Mouse (Mus musculus): Measurements from ENCODE around the gene Hivep3. TPM values are rescaled to one million over a fixed set of nuclear protein-coding genes. Genes with fewer than 3 reads are reported as not detected.

Hivep3 gene
- polyA plus RNA-seq, 2 experiments: 3.8 to 5.1 TPM

- no peak overlapping the region for H3K9ac ChIP-seq (ENCODE audit: low read depth, low read length, severe bottlenecking)
- no peak overlapping the region for H3K27ac ChIP-seq (replicated peaks; ENCODE audit: low read depth, low read length)
- no peaks in the 10 kb centered on the region for H3K27me3 ChIP-seq (ENCODE audit: control insufficient read depth, insufficient read depth, low read length)
- H3K4me1 ChIP-seq (ENCODE audit: control insufficient read depth, insufficient read depth, low read length): no peaks in the 10 kb centered on the region
- no peak for TF ChIP-seq POLR2A (IDR thresholded peaks at IDR 0.05; ENCODE audit: borderline replicate concordance, extremely low read depth, insufficient read depth, insufficient read length)
- H3K36me3 ChIP-seq (ENCODE audit: control insufficient read depth, insufficient read depth, low read length): no peaks in the 10 kb centered on the region
- H3K4me2 ChIP-seq (replicated peaks; ENCODE audit: low read depth, low read length, severe bottlenecking): no peak overlapping the region
- WGBS: 77% methylated on average over 6 of the region's 6 CpGs
- DNase-seq (ENCODE audit: low spot score) (no peak), ATAC-seq (ENCODE audit: low FRiP score, low read depth) (no peak)
- no peak overlapping the region for H3K4me3 ChIP-seq (replicated peaks; ENCODE audit: low read length)
- no peaks in the 10 kb centered on the region for H3K9me3 ChIP-seq (ENCODE audit: control insufficient read depth, low read length)
Measured at GRCm38 (mm10) chr4:120134223-120134622, 400.6 kb downstream of the Hivep3 start.

- no peaks in the 10 kb centered on the region for H3K36me3 ChIP-seq (ENCODE audit: control insufficient read depth, insufficient read depth, low read length)
- H3K9me3 ChIP-seq (ENCODE audit: control insufficient read depth, low read length): no peaks in the 10 kb centered on the region
- TF ChIP-seq POLR2A (IDR thresholded peaks at IDR 0.05; ENCODE audit: borderline replicate concordance, extremely low read depth, insufficient read depth, insufficient read length): no peak
- H3K27me3 ChIP-seq (ENCODE audit: control insufficient read depth, insufficient read depth, low read length): no peaks in the 10 kb centered on the region
- no peak overlapping the region for H3K9ac ChIP-seq (ENCODE audit: low read depth, low read length, severe bottlenecking)
- no peaks in the 10 kb centered on the region for H3K4me1 ChIP-seq (ENCODE audit: control insufficient read depth, insufficient read depth, low read length)
- WGBS: 94% methylated on average over 1 of the region's 1 CpGs
- H3K4me3 ChIP-seq (replicated peaks; ENCODE audit: low read length): no peak overlapping the region
- DNase-seq (ENCODE audit: low spot score) (no peak), ATAC-seq (ENCODE audit: low FRiP score, low read depth) (no peak)
- H3K27ac ChIP-seq (replicated peaks; ENCODE audit: low read depth, low read length): no peak overlapping the region
- H3K4me2 ChIP-seq (replicated peaks; ENCODE audit: low read depth, low read length, severe bottlenecking): no peak overlapping the region
Measured at GRCm38 (mm10) chr4:120141810-120142209, 408.2 kb downstream of the Hivep3 start.

GRCm38 (mm10) chr4:120142905-120143304 is 409.3 kb downstream of the Hivep3 start:
- DNase-seq (ENCODE audit: low spot score): no peak
- no peak overlapping the region for H3K4me2 ChIP-seq (replicated peaks; ENCODE audit: low read depth, low read length, severe bottlenecking)
- no peak overlapping the region for H3K9ac ChIP-seq (ENCODE audit: low read depth, low read length, severe bottlenecking)
- H3K27me3 ChIP-seq (ENCODE audit: control insufficient read depth, insufficient read depth, low read length): no peaks in the 10 kb centered on the region
- no peak for ATAC-seq (ENCODE audit: low FRiP score, low read depth)
- WGBS: 75% methylated on average over 9 of the region's 9 CpGs
- no peak for TF ChIP-seq POLR2A (IDR thresholded peaks at IDR 0.05; ENCODE audit: borderline replicate concordance, extremely low read depth, insufficient read depth, insufficient read length)
- H3K4me1 ChIP-seq (ENCODE audit: control insufficient read depth, insufficient read depth, low read length): no peaks in the 10 kb centered on the region
- no peak overlapping the region for H3K27ac ChIP-seq (replicated peaks; ENCODE audit: low read depth, low read length)
- H3K4me3 ChIP-seq (replicated peaks; ENCODE audit: low read length): no peak overlapping the region
- no peaks in the 10 kb centered on the region for H3K36me3 ChIP-seq (ENCODE audit: control insufficient read depth, insufficient read depth, low read length)
- no peaks in the 10 kb centered on the region for H3K9me3 ChIP-seq (ENCODE audit: control insufficient read depth, low read length)

GRCm38 (mm10) chr4:120144343-120144742 is 410.8 kb downstream of the Hivep3 start:
- WGBS: 86% methylated on average over 5 of the region's 5 CpGs
- DNase-seq (ENCODE audit: low spot score) (no peak), ATAC-seq (ENCODE audit: low FRiP score, low read depth) (no peak)
- no peak overlapping the region for H3K4me3 ChIP-seq (replicated peaks; ENCODE audit: low read length)
- no peak overlapping the region for H3K27ac ChIP-seq (replicated peaks; ENCODE audit: low read depth, low read length)
- TF ChIP-seq POLR2A (IDR thresholded peaks at IDR 0.05; ENCODE audit: borderline replicate concordance, extremely low read depth, insufficient read depth, insufficient read length): no peak
- no peak overlapping the region for H3K9ac ChIP-seq (ENCODE audit: low read depth, low read length, severe bottlenecking)
- no peak overlapping the region for H3K4me2 ChIP-seq (replicated peaks; ENCODE audit: low read depth, low read length, severe bottlenecking)
- H3K9me3 ChIP-seq (ENCODE audit: control insufficient read depth, low read length): no peaks in the 10 kb centered on the region
- no peaks in the 10 kb centered on the region for H3K4me1 ChIP-seq (ENCODE audit: control insufficient read depth, insufficient read depth, low read length)
- no peaks in the 10 kb centered on the region for H3K36me3 ChIP-seq (ENCODE audit: control insufficient read depth, insufficient read depth, low read length)
- no peaks in the 10 kb centered on the region for H3K27me3 ChIP-seq (ENCODE audit: control insufficient read depth, insufficient read depth, low read length)

GRCm38 (mm10) chr4:120145931-120146330 is 412.3 kb downstream of the Hivep3 start:
- Histone ChIP-seq H3K4me3 (replicated peaks; ENCODE audit: low read length) (no peak overlapping the region), H3K9me3 (ENCODE audit: control insufficient read depth, low read length) (no peaks in the 10 kb centered on the region), H3K9ac (ENCODE audit: low read depth, low read length, severe bottlenecking) (no peak overlapping the region), H3K4me2 (replicated peaks; ENCODE audit: low read depth, low read length, severe bottlenecking) (no peak overlapping the region), H3K36me3 (ENCODE audit: control insufficient read depth, insufficient read depth, low read length) (no peaks in the 10 kb centered on the region), H3K27ac (replicated peaks; ENCODE audit: low read depth, low read length) (no peak overlapping the region), H3K4me1 (ENCODE audit: control insufficient read depth, insufficient read depth, low read length) (no peaks in the 10 kb centered on the region), H3K27me3 (ENCODE audit: control insufficient read depth, insufficient read depth, low read length) (no peaks in the 10 kb centered on the region)
- ATAC-seq (ENCODE audit: low FRiP score, low read depth): no peak
- 46% methylated on average over 8 of the region's 8 CpGs for WGBS
- TF ChIP-seq POLR2A (IDR thresholded peaks at IDR 0.05; ENCODE audit: borderline replicate concordance, extremely low read depth, insufficient read depth, insufficient read length): no peak
- DNase-seq (ENCODE audit: low spot score): no peak
